Mouse (Mus musculus) intestine, embryonic 16.5 days (tissue): Measurements from ENCODE around the gene Ccdc85c. TPM values are rescaled to one million over a fixed set of nuclear protein-coding genes. Genes with fewer than 3 reads are reported as not detected.
A peak's percentile ranks its signal among the peaks of the same experiment; 100 is the strongest.

Experiments
- ATAC-seq: fragments of 200-750 bp; cut with Nextera tagmentation; 2 replicates; pipeline ENCODE4 v1.8.0; 2017; ENCODE audit warnings: moderate TSS enrichment, moderate library complexity
- H3K27ac ChIP-seq: fragments of 300-500 bp; sonication (generic); 2 replicates; pipeline ENCODE4 v1.5.1; 2014; ENCODE audit warnings: mild to moderate bottlenecking, low read length
- H3K27me3 ChIP-seq: fragments of 300-500 bp; sonication (generic); replicated peaks from 2 replicates; pipeline ENCODE4 v1.6.1; 2014; ENCODE audit warnings: low read length, control low read depth, mixed read lengths; ENCODE audit not compliant: control insufficient read depth, insufficient read depth
- H3K36me3 ChIP-seq: fragments of 300-500 bp; sonication (generic); 2 replicates; pipeline ENCODE4 v1.6.1; 2014; ENCODE audit warnings: low read length, control low read depth; ENCODE audit not compliant: control insufficient read depth, insufficient read depth
- H3K4me1 ChIP-seq: fragments of 300-500 bp; sonication (generic); 2 replicates; pipeline ENCODE4 v1.6.1; 2014; ENCODE audit warnings: low read length, control low read depth, mixed read lengths; ENCODE audit not compliant: control insufficient read depth, insufficient read depth
- H3K4me2 ChIP-seq: fragments of 300-500 bp; sonication (generic); 2 replicates; pipeline ENCODE4 v1.6.1; 2014; ENCODE audit warnings: low read depth, low read length, control low read depth
- H3K4me3 ChIP-seq: fragments of 300-500 bp; sonication (generic); 2 replicates; pipeline ENCODE4 v1.5.1; 2014; ENCODE audit warnings: mild to moderate bottlenecking, low read length
- H3K9ac ChIP-seq: fragments of 300-500 bp; sonication (generic); 2 replicates; pipeline ENCODE4 v1.6.1; 2014; ENCODE audit warnings: low read depth, low read length
- H3K9me3 ChIP-seq: fragments of 300-500 bp; sonication (generic); 2 replicates; pipeline ENCODE4 v1.6.1; 2016; ENCODE audit warnings: low read length, control low read depth; ENCODE audit not compliant: control insufficient read depth
- WGBS: fragments of 180-500 bp; shearing (Covaris S2); extraction: QIAGEN DNeasy Blood & Tissue Kit; methylation state at CpG from one replicate; pipeline ENCODE4 v1.1.7; 2014; 5-methylcytosine and 5-hydroxymethylcytosine counted together
- polyA plus RNA-seq: library from polyadenylated mRNA; unstranded; fragments of >200 nt; fragmentation: Nextera tagmentation; extraction: Ambion mirVana; gene quantifications from 2 replicates; pipeline ENCODE4 v1.2.1, GENCODE M21; 2015

The Ccdc85c gene
- polyA plus RNA-seq, 1 experiment from 2014 or later, result 4.8 TPM

GRCm38 (mm10) chr12:108311741-108312290 lies 36.6 kb upstream of the Ccdc85c start:
- Histone ChIP-seq H3K27ac (no peak overlapping the region), H3K9ac (no peak overlapping the region), H3K36me3 (no peaks in the 10 kb centered on the region), H3K9me3 (no peaks in the 10 kb centered on the region), H3K4me3 (no peak overlapping the region), H3K27me3 (peaks cover 10% of the 10 kb centered on the region), H3K4me2 (no peak overlapping the region), H3K4me1 (no peaks in the 10 kb centered on the region)
- WGBS, result 95% methylated on average over 27 of the region's 27 CpGs
- ATAC-seq, result no peak

DNA sequence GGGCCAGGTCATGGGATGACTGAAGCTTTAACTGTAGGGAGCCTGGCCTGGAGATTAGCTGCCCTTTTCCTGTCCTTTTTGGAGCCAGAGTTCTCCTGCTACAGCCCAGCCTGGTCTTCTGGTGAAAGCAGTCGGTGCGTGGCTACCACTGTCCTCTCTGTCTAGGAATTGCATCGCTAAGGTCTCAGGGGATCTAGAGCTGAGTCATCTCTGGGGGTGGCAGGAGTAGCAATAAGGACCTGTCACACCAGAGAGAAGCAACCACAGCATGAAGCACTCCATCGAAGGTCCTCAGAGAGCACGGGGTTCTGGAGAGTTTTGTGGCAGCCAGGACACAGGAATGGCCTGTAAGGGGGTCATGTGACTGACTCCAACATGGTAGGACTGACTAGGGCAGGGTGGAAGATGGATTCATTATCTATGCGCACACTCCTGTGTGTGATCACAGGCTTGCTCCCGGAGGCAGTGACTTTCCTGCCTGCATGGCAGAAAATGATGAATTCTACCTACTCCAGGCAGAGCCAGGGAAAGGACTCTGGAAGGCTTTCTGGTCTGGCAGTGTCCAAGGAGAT lies 35.3 kb upstream of the Ccdc85c start:
- Histone ChIP-seq H3K9me3 (no peaks in the 10 kb centered on the region), H3K27me3 (peaks cover under 1% of the 10 kb centered on the region; the same call in 1 of the 2 replicates), H3K4me2 (no peak overlapping the region), H3K27ac (no peak overlapping the region), H3K4me1 (peaks cover 5% of the 10 kb centered on the region; the same call in 1 of the 2 replicates), H3K36me3 (no peaks in the 10 kb centered on the region), H3K4me3 (no peak overlapping the region), H3K9ac (no peak overlapping the region)
- ATAC-seq, result no peak
- WGBS, result 74% methylated on average over 7 of the region's 7 CpGs

DNA sequence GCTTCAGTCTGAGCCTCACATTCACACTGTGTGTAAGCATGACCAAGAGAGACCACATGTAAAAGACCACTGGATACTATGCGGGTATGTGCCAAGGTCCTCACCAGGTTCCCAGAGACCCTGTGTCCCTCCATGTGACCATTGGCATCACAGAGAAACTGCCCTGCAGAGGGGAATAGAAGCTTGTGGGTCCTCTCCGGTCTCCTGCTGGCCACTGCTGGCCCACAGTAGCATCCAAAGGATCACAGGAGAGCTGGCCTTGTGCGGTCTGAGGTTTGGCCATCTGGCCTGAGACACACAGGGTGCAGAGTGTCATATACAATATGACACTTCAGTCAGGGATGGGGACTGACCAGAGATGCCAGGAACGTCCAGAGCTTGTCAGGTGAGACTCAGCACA lies 34.8 kb upstream of the Ccdc85c start:
- no peak overlapping the region for H3K4me2 ChIP-seq
- 83% methylated on average over 4 of the region's 4 CpGs for WGBS
- H3K9ac ChIP-seq, result no peak overlapping the region
- ATAC-seq, result no peak
- H3K9me3 ChIP-seq, result no peaks in the 10 kb centered on the region
- no peak overlapping the region for H3K4me3 ChIP-seq
- no peaks in the 10 kb centered on the region for H3K36me3 ChIP-seq
- peaks cover 5% of the 10 kb centered on the region; the same call in 1 of the 2 replicates for H3K4me1 ChIP-seq
- H3K27me3 ChIP-seq, result no peaks in the 10 kb centered on the region; the same call in 1 of the 2 replicates
- no peak overlapping the region for H3K27ac ChIP-seq

DNA sequence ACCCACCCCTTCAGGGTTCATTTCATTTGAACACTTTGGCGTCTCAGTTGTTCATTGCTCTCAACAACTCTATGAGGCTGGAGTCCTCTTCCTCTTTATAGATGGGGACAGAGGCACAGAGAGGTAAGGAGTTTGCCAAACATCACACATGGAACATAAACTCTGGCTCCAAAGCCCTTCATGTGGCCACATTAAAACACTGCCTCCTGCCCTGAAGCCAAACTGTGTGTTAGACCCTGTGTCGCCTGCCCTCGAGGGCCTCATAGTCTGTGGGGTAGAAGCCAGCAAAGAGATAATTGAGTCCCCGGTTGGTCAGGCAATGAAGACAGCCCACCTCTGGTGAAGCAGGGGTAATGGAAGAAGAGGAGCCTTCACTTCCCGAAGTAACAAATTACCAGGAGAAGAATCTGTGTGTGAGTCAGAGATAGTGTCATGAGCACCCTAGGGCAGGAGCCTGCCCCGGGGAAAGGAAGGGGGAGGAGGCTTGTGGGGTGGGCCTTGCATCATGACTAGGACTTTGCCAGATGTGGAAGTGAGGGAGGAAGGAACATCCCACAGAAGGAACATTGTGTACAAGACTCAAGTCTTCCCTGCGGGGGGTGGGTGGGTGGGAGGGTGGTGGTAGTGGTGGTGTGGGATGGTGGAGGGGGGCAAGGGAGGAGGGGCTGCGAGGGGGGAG lies 34.0 kb upstream of the Ccdc85c start:
- H3K27ac ChIP-seq, result no peak overlapping the region
- H3K9me3 ChIP-seq, result no peaks in the 10 kb centered on the region
- H3K4me1 ChIP-seq, result peaks cover 5% of the 10 kb centered on the region; the same call in 1 of the 2 replicates
- no peak overlapping the region for H3K4me3 ChIP-seq
- WGBS, result 51% methylated on average over 7 of the region's 8 CpGs
- ATAC-seq, result no peak
- H3K27me3 ChIP-seq, result no peaks in the 10 kb centered on the region; the same call in 1 of the 2 replicates
- no peak overlapping the region for H3K4me2 ChIP-seq
- no peaks in the 10 kb centered on the region for H3K36me3 ChIP-seq
- no peak overlapping the region for H3K9ac ChIP-seq

DNA sequence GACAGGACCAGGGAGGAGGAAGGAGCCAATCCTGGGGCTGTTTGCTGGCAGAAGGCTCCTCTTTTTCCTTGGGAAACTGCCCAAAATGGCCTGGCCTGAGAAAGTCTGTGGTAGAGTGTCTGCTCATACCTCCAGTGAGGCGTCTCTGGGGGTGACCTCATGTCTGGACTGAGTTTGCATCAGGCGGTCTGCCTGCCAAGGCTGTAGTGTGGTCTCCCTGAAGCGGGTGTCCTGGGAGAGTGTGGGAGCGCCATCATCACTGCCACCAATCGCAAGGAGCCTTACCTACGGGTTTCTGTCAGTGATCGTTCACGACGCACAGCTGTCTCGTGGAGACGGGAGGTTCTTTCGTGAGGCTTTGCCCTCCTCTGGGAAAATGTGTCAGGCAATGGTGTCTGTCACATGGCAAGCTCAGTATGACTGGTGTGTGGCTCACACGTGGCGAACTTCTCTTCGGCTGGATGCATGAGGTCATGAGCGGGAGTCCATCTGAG lies 33.2 kb upstream of the Ccdc85c start:
- H3K4me1 ChIP-seq, result peaks cover 5% of the 10 kb centered on the region; the same call in 1 of the 2 replicates
- WGBS, result 83% methylated on average over 16 of the region's 16 CpGs
- H3K27ac ChIP-seq, result no peak overlapping the region
- no peak for ATAC-seq
- H3K9me3 ChIP-seq, result no peaks in the 10 kb centered on the region
- H3K27me3 ChIP-seq, result no peaks in the 10 kb centered on the region; the same call in 1 of the 2 replicates
- no peaks in the 10 kb centered on the region for H3K36me3 ChIP-seq
- H3K9ac ChIP-seq, result no peak overlapping the region
- no peak overlapping the region for H3K4me2 ChIP-seq
- no peak overlapping the region for H3K4me3 ChIP-seq

- no peaks in the 10 kb centered on the region; the same call in 1 of the 2 replicates for H3K27me3 ChIP-seq
- no peak overlapping the region for H3K4me2 ChIP-seq
- peaks cover 5% of the 10 kb centered on the region; the same call in 1 of the 2 replicates for H3K4me1 ChIP-seq
- WGBS, result 26% methylated on average over 14 of the region's 14 CpGs
- no peak overlapping the region for H3K27ac ChIP-seq
- H3K4me3 ChIP-seq, result no peak overlapping the region
- no peak for ATAC-seq
- H3K9me3 ChIP-seq, result no peaks in the 10 kb centered on the region
- no peak overlapping the region for H3K9ac ChIP-seq
- no peaks in the 10 kb centered on the region for H3K36me3 ChIP-seq
These were observed 32.3 kb upstream of the Ccdc85c start for GRCm38 (mm10) chr12:108307553-108307952.

DNA sequence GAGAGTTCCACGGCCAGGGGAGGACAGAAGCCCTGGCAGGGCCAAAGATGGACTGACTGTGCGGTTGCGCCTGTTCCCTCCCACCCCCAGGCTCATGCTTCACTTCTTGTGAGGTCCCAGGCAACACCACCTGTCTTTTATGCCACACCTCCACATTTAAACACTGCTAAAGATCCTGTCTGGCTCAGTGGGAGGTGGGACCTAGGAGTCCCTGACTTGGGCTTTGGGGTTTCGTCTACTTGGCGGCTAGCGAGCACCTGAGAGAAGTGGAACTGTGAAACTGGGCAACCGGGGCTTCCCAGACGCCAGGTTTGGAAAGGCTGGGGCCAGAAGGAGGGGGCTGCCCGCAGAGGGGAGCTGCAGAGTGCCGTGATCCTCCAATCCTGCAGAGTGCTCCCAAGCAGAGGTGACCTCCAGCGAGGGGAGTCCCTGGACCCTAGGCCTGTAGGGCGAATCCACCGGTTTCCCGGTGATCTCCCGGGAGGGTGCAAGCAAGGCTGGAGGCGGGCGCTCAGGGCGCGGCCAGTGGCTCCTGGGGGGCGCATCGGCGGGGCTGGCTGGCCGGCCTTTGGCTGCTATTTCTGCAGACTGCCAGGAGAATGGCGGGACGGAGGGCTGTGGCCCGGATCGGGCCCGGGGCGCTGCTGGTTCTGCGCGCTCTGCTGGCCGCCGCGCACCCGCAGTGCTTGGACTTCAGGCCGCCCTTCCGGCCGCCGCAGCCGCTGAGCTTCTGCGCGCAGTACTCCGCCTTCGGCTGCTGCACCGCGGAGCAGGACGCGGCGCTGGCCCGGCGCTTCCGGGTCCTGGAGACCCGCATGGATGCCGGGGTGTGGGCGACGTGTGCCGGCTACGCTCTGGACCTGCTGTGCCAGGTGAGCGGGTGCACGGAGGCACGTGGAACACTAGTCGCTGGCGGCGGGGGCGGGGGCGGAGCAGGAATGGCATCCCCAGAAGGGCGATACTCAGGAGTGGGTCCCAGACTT lies 30.9 kb upstream of the Ccdc85c start, which contains the start of gene Hhipl1:
Gene Hhipl1, plus strand, starts transcription at position 459 of the 983 bp plus-strand sequence.
- H3K27me3 ChIP-seq, result no peaks in the 10 kb centered on the region; the same call in 1 of the 2 replicates
- H3K9ac ChIP-seq, result peak within 1 kb of the TSS; percentile 84
- H3K27ac ChIP-seq, result no peak within 1 kb of the TSS
- no peaks in the 10 kb centered on the region for H3K36me3 ChIP-seq
- H3K4me2 ChIP-seq, result peak within 1 kb of the TSS; percentile 98
- peaks cover 5% of the 10 kb centered on the region; the same call in 1 of the 2 replicates for H3K4me1 ChIP-seq
- H3K4me3 ChIP-seq, result peak within 1 kb of the TSS; percentile 65
- 3% methylated on average over 67 of the region's 67 CpGs for WGBS
- no peaks in the 10 kb centered on the region for H3K9me3 ChIP-seq
- peak; percentile 69 for ATAC-seq

DNA sequence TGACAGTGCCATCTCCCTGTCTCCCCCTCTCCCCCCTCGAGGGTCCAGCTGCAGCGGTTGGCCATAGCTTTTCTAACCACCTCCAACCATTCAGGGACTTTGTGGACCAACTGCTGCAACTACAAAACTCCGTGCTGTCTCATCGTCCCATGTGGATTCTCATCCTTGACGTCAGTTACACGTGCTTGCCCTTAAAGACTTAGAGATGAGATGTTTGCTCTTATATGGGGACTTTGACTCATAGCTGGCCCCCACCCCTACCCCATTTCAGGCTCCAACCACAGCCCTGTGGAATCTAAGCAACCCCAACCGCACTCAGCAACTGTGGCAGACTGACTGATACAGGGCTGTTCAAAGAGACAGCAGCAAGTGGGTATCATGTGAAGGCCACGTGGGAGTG lies 29.9 kb upstream of the Ccdc85c start:
- Histone ChIP-seq H3K4me3 (no peak overlapping the region), H3K27ac (no peak overlapping the region), H3K9ac (no peak overlapping the region), H3K36me3 (no peaks in the 10 kb centered on the region), H3K27me3 (no peaks in the 10 kb centered on the region; the same call in 1 of the 2 replicates), H3K9me3 (no peaks in the 10 kb centered on the region), H3K4me2 (no peak overlapping the region), H3K4me1 (peaks cover 5% of the 10 kb centered on the region; the same call in 1 of the 2 replicates)
- 71% methylated on average over 8 of the region's 8 CpGs for WGBS
- ATAC-seq, result no peak
